In genomic region chr7:139386933-139387690, GRCm38 (mm10) we compare ENCODE assay signal across 25 mouse cellular contexts. TPM values are rescaled to one million over a fixed set of nuclear protein-coding genes. Genes with fewer than 3 reads are reported as not detected.
DNase-seq lines count a peak whose midpoint lies in the region; ATAC-seq lines count a peak whose summit lies in the region.
"Had no signal": no experiment of that assay in that cellular context is flagged by ENCODE, and none has a peak within 500 bp of the region (broad histone marks: within the 10 kb centered on the region; RNA-seq: fewer than 3 reads in every experiment).

No protein-coding gene starts in this region.

- no peak for ATAC-seq in cerebellum, adult (ENCODE audit: insufficient number of reproducible peaks, low FRiP score, low TSS enrichment)
- ATAC-seq in megakaryocyte, adult 5-6 weeks (ENCODE audit: poor library complexity, severe bottlenecking): no peak
- ATAC-seq: hindbrain, postnatal 0 days; intestine, embryonic 15.5 days; Patski had no signal

- no peaks in the 10 kb centered on the region for H3K36me3 ChIP-seq in heart, embryonic 10.5 days
- H3K36me3 ChIP-seq in megakaryocyte, embryonic 14.5 days (replicated peaks; ENCODE audit: low read length): peaks cover 20% of the 10 kb centered on the region
- H3K36me3 ChIP-seq: embryonic facial prominence, embryonic 10.5 days; embryonic facial prominence, embryonic 15.5 days; forebrain, embryonic 12.5 days; G1E; hindbrain, embryonic 12.5 days; intestine, embryonic 15.5 days; limb, embryonic 12.5 days; lung, embryonic 15.5 days had no signal

- WGBS in heart, embryonic 10.5 days: 89% methylated on average over 9 of the region's 9 CpGs

- DNase-seq in cerebellum, adult 9-10 months: peak; percentile 68
- no peak for DNase-seq in heart, embryonic 10.5 days (ENCODE audit: low spot score)
- no peak for DNase-seq in heart, postnatal 25 days (ENCODE audit: low spot score)
- DNase-seq in natural killer cell, adult 2 months (ENCODE audit: low spot score in 2 of 2): no peak
- DNase-seq: adrenal gland, postnatal 14 days; cerebellum, postnatal 10 days; gastrocnemius, postnatal 14 days; heart, adult 18-20 months; heart, postnatal 36 days; kidney, adult 2 months; midbrain, embryonic 14.5 days; right cerebral cortex, postnatal 25 days had no signal

- no peak overlapping the region for H3K4me3 ChIP-seq in heart, embryonic 10.5 days
- peak overlapping the region; percentile 19 for H3K4me3 ChIP-seq in megakaryocyte, embryonic 14.5 days (replicated peaks)

- peak overlapping the region; percentile 98; the same call in 1 of the 2 replicates for H3K27ac ChIP-seq in heart, embryonic 10.5 days
- H3K27ac ChIP-seq: hindbrain, embryonic 12.5 days; hindbrain, postnatal 0 days had no signal

- H3K9me3 ChIP-seq in heart, embryonic 10.5 days: no peaks in the 10 kb centered on the region
- H3K9me3 ChIP-seq in megakaryocyte, embryonic 14.5 days: no peaks in the 10 kb centered on the region
- H3K9me3 ChIP-seq: embryonic facial prominence, embryonic 10.5 days; embryonic facial prominence, embryonic 15.5 days; forebrain, embryonic 12.5 days; hindbrain, embryonic 12.5 days; intestine, embryonic 15.5 days; limb, embryonic 12.5 days; lung, embryonic 15.5 days had no signal

- no peaks in the 10 kb centered on the region for H3K27me3 ChIP-seq in heart, embryonic 10.5 days (ENCODE audit: insufficient read depth, poor library complexity, severe bottlenecking)
- no peaks in the 10 kb centered on the region for H3K27me3 ChIP-seq in megakaryocyte, embryonic 14.5 days (replicated peaks)
- H3K27me3 ChIP-seq: embryonic facial prominence, embryonic 15.5 days; forebrain, embryonic 12.5 days; hindbrain, embryonic 12.5 days; intestine, embryonic 15.5 days; limb, embryonic 12.5 days; lung, embryonic 15.5 days; Patski had no signal

- H3K4me1 ChIP-seq in heart, embryonic 10.5 days: peaks cover 47% of the 10 kb centered on the region
- H3K4me1 ChIP-seq in megakaryocyte, embryonic 14.5 days: peaks cover 84% of the 10 kb centered on the region

- intact Hi-C loops in heart, postnatal 25 days (cut with DNase I): loop anchor here (5.0 kb wide), 1 partner anchor 140 kb away; the partner anchor contains the start of gene Pwwp2b

RNA-seq across cellular contexts. Expression of gene Inpp5a, which starts 1.8 kb away (rescaled TPM):
- 46.9 and 60.9 TPM in 2 replicates for polyA plus RNA-seq in heart, embryonic 10.5 days (2016; fragmentation: Nextera tagmentation; extraction: Ambion mirVana)
- 100 to 1,000 TPM; 292 to 306 TPM for total RNA-seq in heart, postnatal 25 days (2021)
- 95.0 and 304 TPM in 2 replicates for polyA plus RNA-seq in megakaryocyte, embryonic 14.5 days (2012; ENCODE audit: insufficient read depth, low replicate concordance)
- 11.4 and 11.9 TPM in 2 replicates for total RNA-seq in megakaryocyte, adult 5-6 weeks (2015)
- total RNA-seq in megakaryocyte, adult 5-6 weeks (2017): 7.6 and 10.5 TPM in 2 replicates

Comparison
In these comparisons a context has a peak if more than half of its experiments do, and no peak if none do; other contexts are left out.
1. RNA of gene Inpp5a, which starts 1.8 kb away (total RNA-seq): 292 to 306 TPM in heart, postnatal 25 days; 7.6 to 11.9 TPM in megakaryocyte, adult 5-6 weeks; every median in the first group is over 10 times any median in the second.